Mouse (Mus musculus) midbrain, postnatal 0 days (tissue): ENCODE data around the gene Wnt7b. TPM values are rescaled to one million over a fixed set of nuclear protein-coding genes. Genes with fewer than 3 reads are reported as not detected.

ENCODE experiments used
- ATAC-seq: fragments of 200-750 bp; cut with Nextera tagmentation; 2 replicates; pipeline ENCODE4 v1.8.0; 2017; ENCODE audit warnings: moderate number of reproducible peaks, mild to moderate bottlenecking, moderate TSS enrichment, moderate library complexity; ENCODE audit not compliant: low FRiP score
- DNase-seq: peaks from one replicate; pipeline ENCODE4 v3.0.0-alpha.2; 2015; ENCODE audit warnings: low spot score
- H3K27ac ChIP-seq: fragments of 300-500 bp; sonication (generic); 2 replicates; pipeline ENCODE4 v1.5.1; 2014; ENCODE audit warnings: low read depth, mild to moderate bottlenecking, low read length, mixed read lengths
- H3K27me3 ChIP-seq: fragments of 300-500 bp; sonication (generic); 2 replicates; pipeline ENCODE4 v1.6.1; 2014; ENCODE audit warnings: low read length, control low read depth, mixed read lengths; ENCODE audit not compliant: insufficient read depth
- H3K36me3 ChIP-seq: fragments of 300-500 bp; sonication (generic); 2 replicates; pipeline ENCODE4 v1.6.1; 2014; ENCODE audit warnings: low read length, control low read depth, mixed read lengths; ENCODE audit not compliant: insufficient read depth
- H3K4me1 ChIP-seq: fragments of 300-500 bp; sonication (generic); 2 replicates; pipeline ENCODE4 v1.6.1; 2014; ENCODE audit warnings: mild to moderate bottlenecking, control low read depth, antibody characterized with exemption, low read length, mixed read lengths; ENCODE audit not compliant: insufficient read depth
- H3K4me2 ChIP-seq: fragments of 300-500 bp; sonication (generic); 2 replicates; pipeline ENCODE4 v1.6.1; 2014; ENCODE audit warnings: low read depth, mild to moderate bottlenecking, low read length, mixed read lengths; ENCODE audit not compliant: poor library complexity, severe bottlenecking
- H3K4me3 ChIP-seq: fragments of 300-500 bp; sonication (generic); 2 replicates; pipeline ENCODE4 v1.5.1; 2014; ENCODE audit warnings: low read depth, mild to moderate bottlenecking, low read length, moderate library complexity
- H3K9ac ChIP-seq: fragments of 300-500 bp; sonication (generic); replicated peaks from 2 replicates; pipeline ENCODE4 v1.6.1; 2014; ENCODE audit warnings: mild to moderate bottlenecking, low read length, moderate library complexity, mixed read lengths; ENCODE audit not compliant: poor library complexity, severe bottlenecking
- H3K9me3 ChIP-seq: fragments of 300-500 bp; sonication (generic); 2 replicates; pipeline ENCODE4 v1.6.1; 2016; ENCODE audit warnings: low read length, control low read depth
- CTCF ChIP-seq: IDR thresholded peaks from 2 replicates; pipeline ENCODE4 v1.5.1; 2016; ENCODE audit warnings: antibody characterized with exemption, mild to moderate bottlenecking
- WGBS: fragments of 180-500 bp; shearing (Covaris S2); extraction: QIAGEN DNeasy Blood & Tissue Kit; methylation state at CpG from one replicate; pipeline ENCODE4 v1.1.7; 2014; 5-methylcytosine and 5-hydroxymethylcytosine counted together
- polyA plus RNA-seq: library from polyadenylated mRNA; unstranded; fragments of >200 nt; fragmentation: Nextera tagmentation; extraction: Ambion mirVana; gene quantifications from 2 replicates; pipeline ENCODE4 v1.2.1, GENCODE M21; 2015
- total RNA-seq: library from RNA; depleted of rRNA; stranded (reverse); fragments of >200 nt; gene quantifications from 2 replicates; pipeline ENCODE4 v1.2.3, GENCODE M21; 2014

Gene Wnt7b
- total and polyA plus RNA-seq, 2 experiments from 2014 or later = 19.5 to 34.3 TPM

DNA sequence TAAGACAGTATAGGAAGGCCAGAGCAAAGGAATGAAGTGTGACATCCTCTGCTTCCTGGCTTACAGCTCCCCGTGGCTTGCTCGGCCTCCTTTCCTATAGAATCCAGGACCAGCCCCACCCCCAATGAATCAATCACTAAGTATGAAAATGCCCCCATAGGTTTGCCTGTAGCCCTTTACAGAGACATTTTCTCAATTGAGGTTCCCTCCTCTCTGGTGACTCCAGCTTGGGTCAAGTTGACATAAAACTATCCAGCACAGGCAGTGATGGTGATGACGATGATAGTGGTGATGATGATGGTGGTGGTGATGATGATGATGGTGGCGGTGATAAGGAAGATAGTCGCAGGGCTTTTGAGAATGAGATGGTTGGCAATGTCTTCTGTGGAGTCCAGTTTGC, 16.2 kb upstream of the Wnt7b start:
- no peak overlapping the region for H3K4me3 ChIP-seq
- H3K27me3 ChIP-seq = no peaks in the 10 kb centered on the region
- WGBS = 67% methylated on average over 5 of the region's 5 CpGs
- H3K4me1 ChIP-seq = no peaks in the 10 kb centered on the region
- DNase-seq = no peak
- no peak for TF ChIP-seq CTCF
- H3K27ac ChIP-seq = no peak overlapping the region
- ATAC-seq = no peak
- H3K36me3 ChIP-seq = no peaks in the 10 kb centered on the region
- H3K9me3 ChIP-seq = no peaks in the 10 kb centered on the region
- H3K4me2 ChIP-seq = no peak overlapping the region
- H3K9ac ChIP-seq = no peak overlapping the region

DNA sequence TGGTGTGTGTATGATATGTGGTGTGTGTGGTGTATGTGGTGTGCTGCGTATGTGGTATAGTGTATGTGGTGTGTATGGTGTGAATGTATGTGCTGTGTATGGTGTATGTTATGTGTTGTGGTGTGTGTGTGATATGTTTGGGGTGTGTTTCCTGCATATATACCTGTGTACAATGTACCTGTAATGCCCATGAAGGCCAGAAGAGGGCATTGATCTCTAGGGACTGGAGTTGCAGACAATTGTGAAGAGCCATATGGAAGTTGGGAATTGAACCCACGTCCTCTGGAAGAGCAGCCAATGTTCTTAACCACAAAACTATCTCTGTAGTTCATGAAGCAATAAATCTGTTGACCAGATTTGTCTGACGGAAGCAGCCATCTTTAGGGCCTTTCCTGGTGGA, 15.1 kb upstream of the Wnt7b start:
- whole genome bisulfite sequencing = 69% methylated on average over 3 of the region's 3 CpGs
- TF ChIP-seq CTCF = peak; percentile 59
- DNase-seq = no peak
- Histone ChIP-seq H3K4me2 (no peak overlapping the region), H3K27ac (no peak overlapping the region), H3K27me3 (no peaks in the 10 kb centered on the region), H3K9ac (no peak overlapping the region), H3K4me1 (no peaks in the 10 kb centered on the region), H3K36me3 (no peaks in the 10 kb centered on the region), H3K4me3 (no peak overlapping the region), H3K9me3 (no peaks in the 10 kb centered on the region)
- no peak for ATAC-seq

DNA sequence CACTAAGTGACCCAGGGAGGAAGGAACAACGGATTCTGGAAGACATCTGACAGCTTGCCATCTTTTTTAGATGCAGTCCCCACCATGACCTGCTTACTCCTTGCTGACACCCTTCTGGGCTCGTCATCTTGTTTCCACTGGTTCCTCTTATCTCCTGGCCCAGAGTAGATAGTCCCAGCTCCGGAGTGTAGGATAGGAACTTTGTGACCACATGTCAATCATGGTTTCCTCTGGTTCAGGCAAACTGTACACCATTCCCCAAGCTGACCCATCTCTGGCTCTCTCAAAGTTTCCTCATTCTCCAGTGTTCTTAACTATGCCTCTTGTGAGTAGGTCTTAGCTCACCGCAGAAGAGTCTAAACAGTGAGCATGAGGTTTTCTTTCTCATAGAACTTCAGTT, 10.4 kb upstream of the Wnt7b start:
- DNase-seq (no peak), ATAC-seq (no peak)
- H3K4me3 ChIP-seq = no peak overlapping the region
- H3K4me2 ChIP-seq = no peak overlapping the region
- 84% methylated on average over 4 of the region's 4 CpGs for WGBS
- no peaks in the 10 kb centered on the region for H3K27me3 ChIP-seq
- no peak overlapping the region for H3K27ac ChIP-seq
- no peaks in the 10 kb centered on the region for H3K36me3 ChIP-seq
- H3K4me1 ChIP-seq = no peaks in the 10 kb centered on the region
- no peak overlapping the region for H3K9ac ChIP-seq
- no peak for TF ChIP-seq CTCF
- no peaks in the 10 kb centered on the region; the same call in 1 of the 2 replicates for H3K9me3 ChIP-seq

DNA sequence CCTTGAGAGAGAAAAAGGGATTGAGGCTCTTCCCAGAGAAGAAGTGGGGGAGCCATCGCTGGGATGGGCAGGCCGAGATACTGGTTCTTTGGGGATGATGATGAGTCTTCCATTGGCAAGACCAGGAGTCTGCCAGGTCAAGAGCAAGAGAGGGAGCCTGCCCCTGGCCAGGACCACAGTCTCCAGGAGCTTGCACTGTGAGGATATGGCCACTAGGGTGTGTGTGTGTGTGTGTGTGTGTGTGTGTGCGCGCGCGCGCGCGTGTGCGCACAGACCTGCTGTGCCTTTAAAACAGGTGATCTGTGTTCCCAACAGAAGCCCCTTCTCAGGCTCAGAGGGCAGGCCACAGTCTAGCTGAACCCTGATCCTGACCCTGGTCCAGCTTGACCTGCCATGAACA, 8.6 kb upstream of the Wnt7b start:
- Histone ChIP-seq H3K36me3 (no peaks in the 10 kb centered on the region), H3K4me1 (no peaks in the 10 kb centered on the region), H3K27ac (no peak overlapping the region), H3K4me3 (no peak overlapping the region), H3K4me2 (no peak overlapping the region), H3K27me3 (no peaks in the 10 kb centered on the region), H3K9me3 (no peaks in the 10 kb centered on the region; the same call in 1 of the 2 replicates), H3K9ac (no peak overlapping the region)
- 88% methylated on average over 10 of the region's 10 CpGs for WGBS
- no peak for ATAC-seq
- TF ChIP-seq CTCF = no peak
- DNase-seq = no peak

DNA sequence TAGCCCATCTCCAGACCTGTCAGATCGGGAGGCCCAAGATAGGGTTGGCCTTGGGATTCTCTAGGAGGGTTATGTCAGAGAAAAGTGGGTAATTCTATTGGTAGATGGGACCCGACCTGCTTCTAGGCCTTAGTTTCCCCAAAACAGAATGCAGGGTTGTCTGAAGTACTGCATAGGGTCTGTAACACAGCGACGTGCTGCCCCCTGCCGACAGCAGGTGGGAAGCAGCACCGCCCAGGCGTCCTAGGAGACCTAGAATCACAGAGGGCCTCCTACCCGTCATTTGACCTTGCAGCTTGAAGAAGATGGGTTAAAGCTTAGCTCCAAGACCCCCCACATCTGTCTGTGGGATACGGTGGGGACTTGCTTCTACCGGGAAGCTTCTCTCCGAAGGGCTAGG, 1.2 kb upstream of the Wnt7b start:
- Histone ChIP-seq H3K9ac (no peak overlapping the region), H3K4me3 (no peak overlapping the region), H3K27me3 (peaks cover 38% of the 10 kb centered on the region), H3K4me1 (no peaks in the 10 kb centered on the region), H3K9me3 (no peaks in the 10 kb centered on the region), H3K36me3 (no peaks in the 10 kb centered on the region), H3K4me2 (no peak overlapping the region), H3K27ac (no peak overlapping the region)
- DNase-seq = peak; percentile 80
- ATAC-seq = peak; percentile 82; the same call in 1 of the 2 replicates
- TF ChIP-seq CTCF = peak; percentile 82
- 4% methylated on average over 11 of the region's 11 CpGs for WGBS

DNA sequence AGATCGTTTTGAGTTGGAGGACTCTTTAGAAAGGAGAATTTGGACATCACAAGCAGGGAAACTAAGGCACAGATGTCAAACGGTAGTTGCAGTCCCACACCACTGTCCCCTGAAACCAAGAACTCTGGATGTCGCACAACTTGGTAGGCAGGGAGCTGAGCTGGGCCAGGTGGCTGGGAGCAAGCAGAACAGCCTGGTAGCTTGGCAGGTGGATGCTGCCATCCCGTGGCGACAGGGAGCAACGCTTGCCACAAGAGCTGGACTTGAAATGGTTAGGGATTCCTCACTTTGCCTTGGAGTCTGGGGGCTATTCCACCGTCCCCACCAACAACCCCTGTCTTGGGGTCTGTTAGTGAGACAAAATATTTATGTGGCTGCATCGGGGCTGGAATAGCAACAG, 751 bp upstream of the Wnt7b start:
- TF ChIP-seq CTCF = peak; percentile 95
- H3K27me3 ChIP-seq = peaks cover 41% of the 10 kb centered on the region
- no peak overlapping the region for H3K4me3 ChIP-seq
- H3K36me3 ChIP-seq = no peaks in the 10 kb centered on the region
- ATAC-seq (peak; percentile 85), DNase-seq (peak; percentile 92)
- H3K9ac ChIP-seq = no peak overlapping the region
- WGBS = 0% methylated on average over 8 of the region's 8 CpGs
- H3K9me3 ChIP-seq = no peaks in the 10 kb centered on the region
- H3K27ac ChIP-seq = no peak overlapping the region
- no peaks in the 10 kb centered on the region for H3K4me1 ChIP-seq
- no peak overlapping the region for H3K4me2 ChIP-seq
